Mouse (Mus musculus) common myeloid progenitor, adult 5-6 weeks (primary cell): ENCODE results near the gene Trim5. TPM values are rescaled to one million over a fixed set of nuclear protein-coding genes. Genes with fewer than 3 reads are reported as not detected.

Experiments
- total RNA-seq: library from RNA; stranded (forward); fragments of 200-1000, 187-1606 nt; gene quantifications from 2 replicates; pipeline ENCODE4 v1.2.3, GENCODE M21; 2017

Gene Trim5
- total RNA-seq, 1 experiment from 2014 or later: 6.3 TPM

Other genes starting within 250 kb of the Trim5 start
- gene Olfr642, start 235.4 kb downstream of the Trim5 start, total RNA-seq: not detected in 2 replicates
- not detected in 2 replicates for gene 4930516K23Rik, start 226.6 kb downstream of the Trim5 start, total RNA-seq
- gene Olfr644, start 216.2 kb downstream of the Trim5 start, total RNA-seq: not detected in 2 replicates
- not detected in 2 replicates for gene Olfr645, start 202.6 kb downstream of the Trim5 start, total RNA-seq
- gene Olfr646, start 183.2 kb downstream of the Trim5 start, total RNA-seq: not detected in 2 replicates
- gene Ubqln5, start 158.3 kb downstream of the Trim5 start, total RNA-seq: not detected in 2 replicates
- gene Olfr643, start 150.7 kb downstream of the Trim5 start, total RNA-seq: not detected in 2 replicates
- not detected in 2 replicates for gene Ubqln3, start 144.8 kb downstream of the Trim5 start, total RNA-seq
- gene Ubqlnl, start 137.5 kb downstream of the Trim5 start, total RNA-seq: 0.05 TPM in 1 of 2 replicates, not detected in the other
- not detected in 2 replicates for gene Olfm5, start 123.3 kb downstream of the Trim5 start, total RNA-seq
- gene Olfr648, start 104.7 kb downstream of the Trim5 start, total RNA-seq: not detected in 2 replicates
- gene Olfr649, start 92.1 kb downstream of the Trim5 start, total RNA-seq: not detected in 2 replicates
- gene Trim6, start 69.3 kb downstream of the Trim5 start, total RNA-seq: 3.0 and 3.2 TPM in 2 replicates
- 23.9 and 26.9 TPM in 2 replicates for gene Trim34a, start 43.6 kb downstream of the Trim5 start, total RNA-seq
- gene Trim12a, start 27.4 kb upstream of the Trim5 start, total RNA-seq: 62.4 and 67.9 TPM in 2 replicates
- 0.58 and 3.4 TPM in 2 replicates for gene Trim34b, start 41.4 kb upstream of the Trim5 start, total RNA-seq
- gene Trim12c, start 65.3 kb upstream of the Trim5 start, total RNA-seq: 25.4 and 31.8 TPM in 2 replicates
- 0.53 and 1.6 TPM in 2 replicates for gene Trim30b, start 81.8 kb upstream of the Trim5 start, total RNA-seq
- gene Trim30c, start 112.7 kb upstream of the Trim5 start, total RNA-seq: 0.27 and 1.5 TPM in 2 replicates
- 35.5 and 36.2 TPM in 2 replicates for gene Trim30a, start 177.1 kb upstream of the Trim5 start, total RNA-seq
- gene Trim30d, start 219.8 kb upstream of the Trim5 start, total RNA-seq: 12.2 and 12.4 TPM in 2 replicates